Mouse (Mus musculus) midbrain, embryonic 14.5 days (tissue): Measurements from ENCODE around the gene Cpt1c. TPM values are rescaled to one million over a fixed set of nuclear protein-coding genes. Genes with fewer than 3 reads are reported as not detected.
A peak's percentile ranks its signal among the peaks of the same experiment; 100 is the strongest.

Experiments used
- ATAC-seq: fragments of 200-750 bp; cut with Nextera tagmentation; 2 replicates; pipeline ENCODE4 v1.8.0; 2017; ENCODE audit warnings: moderate number of reproducible peaks, moderate library complexity; ENCODE audit not compliant: low FRiP score, low TSS enrichment
- DNase-seq: peaks from one replicate; pipeline ENCODE4 v3.0.0-alpha.2; 2015
- H3K27ac ChIP-seq: fragments of 300-500 bp; sonication (generic); replicated peaks from 2 replicates; pipeline ENCODE4 v1.5.1; 2014; ENCODE audit warnings: mild to moderate bottlenecking, low read depth, low read length, moderate library complexity
- H3K27me3 ChIP-seq: fragments of 300-500 bp; sonication (generic); 2 replicates; pipeline ENCODE4 v1.6.1; 2014; ENCODE audit warnings: low read length, control low read depth, mixed read lengths; ENCODE audit not compliant: control insufficient read depth, insufficient read depth
- H3K36me3 ChIP-seq: fragments of 300-500 bp; sonication (generic); 2 replicates; pipeline ENCODE4 v1.6.1; 2014; ENCODE audit warnings: low read length, control low read depth; ENCODE audit not compliant: control insufficient read depth, insufficient read depth
- H3K4me1 ChIP-seq: fragments of 300-500 bp; sonication (generic); 2 replicates; pipeline ENCODE4 v1.6.1; 2014; ENCODE audit warnings: mild to moderate bottlenecking, antibody characterized with exemption, low read length, control low read depth; ENCODE audit not compliant: control insufficient read depth, insufficient read depth
- H3K4me2 ChIP-seq: fragments of 300-500 bp; sonication (generic); 2 replicates; pipeline ENCODE4 v1.6.1; 2014; ENCODE audit warnings: mild to moderate bottlenecking, low read length, moderate library complexity
- H3K4me3 ChIP-seq: fragments of 300-500 bp; sonication (generic); replicated peaks from 2 replicates; pipeline ENCODE4 v1.5.1; 2014; ENCODE audit warnings: low read depth, low read length
- H3K9ac ChIP-seq: fragments of 300-500 bp; sonication (generic); replicated peaks from 2 replicates; pipeline ENCODE4 v1.6.1; 2014; ENCODE audit warnings: mild to moderate bottlenecking, low read length, moderate library complexity
- H3K9me3 ChIP-seq: fragments of 300-500 bp; sonication (generic); 2 replicates; pipeline ENCODE4 v1.6.1; 2016; ENCODE audit warnings: low read length, control low read depth, mixed read lengths; ENCODE audit not compliant: control insufficient read depth
- WGBS: fragments of 180-500 bp; shearing (Covaris S2); extraction: QIAGEN DNeasy Blood & Tissue Kit; methylation state at CpG from one replicate; pipeline ENCODE4 v1.1.7; 2014; 5-methylcytosine and 5-hydroxymethylcytosine counted together
- polyA plus RNA-seq: library from polyadenylated mRNA; unstranded; fragments of >200 nt; fragmentation: Nextera tagmentation; extraction: Ambion mirVana; gene quantifications from 2 replicates; pipeline ENCODE4 v1.2.1, GENCODE M21; 2014

Cpt1c gene
- polyA plus RNA-seq, 1 experiment from 2014 or later, result 52.3 TPM

DNA sequence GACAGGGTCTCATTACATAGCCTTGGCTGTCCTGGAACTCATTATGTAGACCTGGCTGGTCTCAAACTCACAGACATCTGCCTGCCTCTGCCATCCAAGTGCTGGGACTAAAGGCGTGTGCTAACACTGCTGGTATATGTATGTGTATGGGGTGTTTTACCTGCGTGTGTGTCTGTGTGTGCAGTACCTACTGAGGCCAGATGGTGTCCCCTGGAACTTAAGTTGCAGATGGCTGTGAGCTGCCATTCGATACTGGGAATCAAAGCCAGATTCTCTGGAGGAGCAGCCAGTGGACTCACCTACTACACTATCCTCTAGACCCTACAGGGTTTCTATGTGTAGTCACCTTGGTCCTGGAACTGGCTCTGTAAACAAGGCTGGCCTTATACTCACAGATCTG lies 49.2 kb downstream of the Cpt1c start:
- Histone ChIP-seq H3K4me1 (peaks cover 16% of the 10 kb centered on the region), H3K4me3 (no peak overlapping the region), H3K9me3 (no peaks in the 10 kb centered on the region), H3K27ac (no peak overlapping the region), H3K4me2 (no peak overlapping the region), H3K9ac (no peak overlapping the region), H3K36me3 (peaks cover 38% of the 10 kb centered on the region), H3K27me3 (no peaks in the 10 kb centered on the region)
- peak; percentile 53 for DNase-seq
- WGBS, result 71% methylated on average over 3 of the region's 3 CpGs
- no peak for ATAC-seq

DNA sequence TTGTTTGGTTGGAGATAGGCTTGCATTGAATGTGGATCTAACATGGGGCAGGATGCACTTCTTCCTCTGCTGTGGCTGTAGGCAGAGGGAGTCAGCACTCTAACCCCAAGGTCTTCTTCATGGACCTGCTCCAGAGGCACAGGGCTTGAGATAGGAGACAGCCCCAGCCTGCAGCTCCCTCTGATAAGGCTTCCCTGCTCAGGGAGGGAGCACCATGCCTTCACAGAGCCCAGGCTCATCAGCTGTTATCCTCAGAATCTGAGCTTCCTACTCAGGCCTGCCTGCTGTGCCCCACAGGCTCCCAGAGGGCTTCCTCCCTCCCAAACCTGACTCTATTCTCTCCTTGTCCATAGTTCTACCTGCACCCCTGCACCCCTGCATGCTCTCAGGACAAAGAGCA lies 52.1 kb downstream of the Cpt1c start:
- Histone ChIP-seq H3K9ac (no peak overlapping the region), H3K4me1 (peaks cover 1% of the 10 kb centered on the region), H3K4me2 (no peak overlapping the region), H3K27me3 (no peaks in the 10 kb centered on the region), H3K36me3 (peaks cover 41% of the 10 kb centered on the region), H3K27ac (no peak overlapping the region), H3K4me3 (no peak overlapping the region), H3K9me3 (no peaks in the 10 kb centered on the region)
- ATAC-seq (no peak), DNase-seq (no peak)

DNA sequence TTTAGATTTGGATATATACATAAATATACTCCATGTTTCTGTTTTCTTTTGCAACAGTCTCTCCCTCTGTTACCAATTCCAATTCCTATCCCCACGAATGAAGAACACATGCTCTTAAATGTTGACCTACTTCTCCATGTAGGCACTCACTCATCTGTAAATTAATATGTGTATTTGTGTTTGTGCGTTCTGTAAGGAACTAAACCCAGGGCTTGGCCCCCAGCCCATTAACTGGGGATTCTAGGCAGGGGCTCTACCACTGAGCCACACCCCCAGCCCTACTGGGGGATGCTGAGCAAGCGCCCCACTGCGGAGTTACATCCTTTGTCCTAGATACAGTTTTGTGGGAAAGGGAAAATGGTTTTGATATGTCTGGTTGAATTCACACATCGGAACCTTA lies 55.5 kb downstream of the Cpt1c start:
- no peaks in the 10 kb centered on the region for H3K9me3 ChIP-seq
- no peaks in the 10 kb centered on the region for H3K4me1 ChIP-seq
- peaks cover 46% of the 10 kb centered on the region for H3K36me3 ChIP-seq
- no peaks in the 10 kb centered on the region for H3K27me3 ChIP-seq
- no peak overlapping the region for H3K9ac ChIP-seq
- WGBS, result 93% methylated on average over 5 of the region's 5 CpGs
- ATAC-seq (no peak), DNase-seq (no peak)
- H3K4me3 ChIP-seq, result no peak overlapping the region
- no peak overlapping the region for H3K27ac ChIP-seq
- no peak overlapping the region for H3K4me2 ChIP-seq

DNA sequence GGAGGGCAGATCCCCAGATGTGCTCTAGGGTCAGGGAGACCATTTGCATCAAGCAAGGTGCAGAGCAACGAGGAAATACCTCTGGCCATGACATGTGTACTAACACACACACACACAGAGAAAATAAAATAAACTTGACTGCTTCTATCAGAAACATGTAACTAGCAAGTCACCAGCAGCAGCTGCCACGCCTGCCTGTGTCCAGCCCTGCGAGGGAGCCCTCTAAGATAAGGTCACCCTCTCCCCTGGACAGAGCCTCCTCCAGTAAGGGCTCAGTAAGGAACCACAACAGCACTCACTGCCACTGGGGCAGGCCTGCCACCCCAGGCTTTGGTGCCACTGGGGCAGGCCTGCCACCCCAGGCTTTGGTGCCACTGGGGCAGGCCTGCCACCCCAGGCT lies 56.4 kb downstream of the Cpt1c start:
- H3K4me3 ChIP-seq, result no peak overlapping the region
- no peak for DNase-seq
- no peak for ATAC-seq
- H3K9ac ChIP-seq, result no peak overlapping the region
- H3K27ac ChIP-seq, result no peak overlapping the region
- H3K4me2 ChIP-seq, result no peak overlapping the region
- H3K36me3 ChIP-seq, result peaks cover 48% of the 10 kb centered on the region
- H3K27me3 ChIP-seq, result no peaks in the 10 kb centered on the region
- H3K4me1 ChIP-seq, result no peaks in the 10 kb centered on the region
- H3K9me3 ChIP-seq, result no peaks in the 10 kb centered on the region
- 91% methylated on average over 3 of the region's 3 CpGs for WGBS

DNA sequence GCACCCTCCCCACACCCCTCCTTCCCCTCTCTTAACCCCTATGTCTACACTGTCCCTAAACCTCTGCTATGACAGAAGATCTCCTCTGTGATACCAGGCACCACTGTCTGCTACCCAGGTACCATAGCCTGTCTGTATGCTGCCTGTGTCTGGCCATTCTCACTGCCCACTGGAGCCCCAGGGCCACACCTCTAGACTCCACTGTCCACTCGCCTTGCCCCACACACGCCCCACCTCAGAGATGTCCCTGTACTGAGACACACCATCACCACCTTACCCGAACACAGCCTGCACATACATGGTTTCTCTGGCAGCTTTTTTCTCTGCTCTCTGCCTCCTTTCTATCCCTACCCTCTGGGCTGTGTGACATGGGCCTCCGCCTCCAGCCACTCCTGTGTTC lies 57.8 kb downstream of the Cpt1c start:
- peaks cover 48% of the 10 kb centered on the region for H3K36me3 ChIP-seq
- no peak for ATAC-seq

DNA sequence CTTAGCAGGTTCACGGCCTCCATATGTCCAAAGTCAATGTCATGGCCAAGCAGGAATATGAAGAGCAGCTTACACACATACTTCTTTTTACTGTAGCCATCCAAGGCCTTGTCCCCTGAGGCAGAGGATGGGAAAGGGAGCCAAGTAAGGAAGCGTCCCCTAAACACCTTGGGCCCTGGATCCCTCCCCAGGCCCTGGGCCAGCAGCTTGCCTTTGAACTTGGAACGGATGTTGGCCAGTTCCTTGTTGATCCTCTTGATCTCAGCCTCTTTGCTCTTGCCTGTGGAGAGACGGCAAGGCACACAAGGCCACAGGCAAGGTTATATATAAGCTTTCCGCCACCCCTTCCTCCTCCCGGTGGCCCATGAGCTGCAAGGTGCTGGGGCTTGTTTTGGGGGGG lies 58.5 kb downstream of the Cpt1c start:
- DNase-seq, result no peak
- no peak overlapping the region for H3K4me2 ChIP-seq
- H3K27me3 ChIP-seq, result no peaks in the 10 kb centered on the region
- 89% methylated on average over 6 of the region's 6 CpGs for WGBS
- peaks cover 51% of the 10 kb centered on the region for H3K36me3 ChIP-seq
- no peak overlapping the region for H3K9ac ChIP-seq
- no peak overlapping the region for H3K27ac ChIP-seq
- ATAC-seq, result no peak
- no peaks in the 10 kb centered on the region for H3K9me3 ChIP-seq
- H3K4me1 ChIP-seq, result no peaks in the 10 kb centered on the region
- no peak overlapping the region for H3K4me3 ChIP-seq

More for the DNA sequence above, 57.8 kb downstream of the Cpt1c start:
- Histone ChIP-seq H3K9ac (no peak overlapping the region), H3K27me3 (no peaks in the 10 kb centered on the region), H3K4me3 (no peak overlapping the region), H3K9me3 (no peaks in the 10 kb centered on the region), H3K4me2 (no peak overlapping the region), H3K4me1 (no peaks in the 10 kb centered on the region), H3K27ac (no peak overlapping the region)
- WGBS, result 96% methylated on average over 4 of the region's 4 CpGs
- DNase-seq, result no peak

DNA sequence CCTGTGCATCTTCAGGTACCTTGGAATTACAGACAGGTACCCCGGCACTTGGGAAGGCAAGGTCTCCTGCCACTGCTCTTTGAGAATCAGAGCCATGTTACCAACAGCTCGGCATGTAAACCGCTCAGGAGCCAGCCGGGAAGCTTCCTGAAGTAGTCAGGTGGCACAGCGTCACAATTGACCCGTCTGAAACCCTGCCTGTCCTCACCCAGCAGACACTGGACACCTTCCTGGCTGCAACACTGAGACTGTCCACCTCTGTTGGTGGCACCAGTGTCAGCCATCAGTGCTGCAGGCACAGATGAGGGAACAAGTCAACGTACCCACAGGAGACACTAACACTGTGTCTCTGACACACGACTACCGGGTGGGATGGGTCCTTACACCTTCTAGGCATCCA lies 59.3 kb downstream of the Cpt1c start:
- Histone ChIP-seq H3K27ac (no peak overlapping the region), H3K4me3 (no peak overlapping the region), H3K9ac (no peak overlapping the region), H3K36me3 (peaks cover 59% of the 10 kb centered on the region), H3K9me3 (no peaks in the 10 kb centered on the region), H3K4me2 (no peak overlapping the region), H3K4me1 (no peaks in the 10 kb centered on the region), H3K27me3 (no peaks in the 10 kb centered on the region)
- WGBS, result 94% methylated on average over 9 of the region's 9 CpGs
- DNase-seq (no peak), ATAC-seq (no peak)

DNA sequence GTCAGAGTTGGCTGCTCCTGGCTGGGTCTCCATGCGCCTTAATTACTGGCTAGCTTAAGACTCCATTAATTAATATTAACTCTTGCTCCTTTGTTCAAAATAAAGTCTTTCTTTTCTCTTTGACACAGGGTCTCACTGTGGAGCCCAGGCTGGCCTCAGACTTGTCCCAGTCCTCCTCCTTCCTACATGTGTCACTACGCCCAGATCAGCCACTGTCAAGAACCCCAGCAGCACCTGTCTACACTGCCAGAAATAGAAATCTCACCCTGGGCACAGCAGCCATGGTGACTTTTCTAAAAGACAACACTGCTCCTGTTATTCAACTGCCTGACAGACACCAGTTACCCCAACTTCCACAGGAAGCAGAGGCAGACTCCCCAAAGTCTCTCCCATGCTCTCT lies 60.3 kb downstream of the Cpt1c start:
- H3K36me3 ChIP-seq, result peaks cover 66% of the 10 kb centered on the region
- no peak overlapping the region for H3K4me2 ChIP-seq
- no peaks in the 10 kb centered on the region for H3K4me1 ChIP-seq
- H3K9ac ChIP-seq, result no peak overlapping the region
- H3K27me3 ChIP-seq, result no peaks in the 10 kb centered on the region
- H3K9me3 ChIP-seq, result no peaks in the 10 kb centered on the region
- no peak for ATAC-seq
- no peak overlapping the region for H3K27ac ChIP-seq
- no peak for DNase-seq
- no peak overlapping the region for H3K4me3 ChIP-seq
- 90% methylated on average over 2 of the region's 2 CpGs for WGBS
